Mouse (Mus musculus): ENCODE measurements around the gene Eif4g1.

The Eif4g1 gene

DNA sequence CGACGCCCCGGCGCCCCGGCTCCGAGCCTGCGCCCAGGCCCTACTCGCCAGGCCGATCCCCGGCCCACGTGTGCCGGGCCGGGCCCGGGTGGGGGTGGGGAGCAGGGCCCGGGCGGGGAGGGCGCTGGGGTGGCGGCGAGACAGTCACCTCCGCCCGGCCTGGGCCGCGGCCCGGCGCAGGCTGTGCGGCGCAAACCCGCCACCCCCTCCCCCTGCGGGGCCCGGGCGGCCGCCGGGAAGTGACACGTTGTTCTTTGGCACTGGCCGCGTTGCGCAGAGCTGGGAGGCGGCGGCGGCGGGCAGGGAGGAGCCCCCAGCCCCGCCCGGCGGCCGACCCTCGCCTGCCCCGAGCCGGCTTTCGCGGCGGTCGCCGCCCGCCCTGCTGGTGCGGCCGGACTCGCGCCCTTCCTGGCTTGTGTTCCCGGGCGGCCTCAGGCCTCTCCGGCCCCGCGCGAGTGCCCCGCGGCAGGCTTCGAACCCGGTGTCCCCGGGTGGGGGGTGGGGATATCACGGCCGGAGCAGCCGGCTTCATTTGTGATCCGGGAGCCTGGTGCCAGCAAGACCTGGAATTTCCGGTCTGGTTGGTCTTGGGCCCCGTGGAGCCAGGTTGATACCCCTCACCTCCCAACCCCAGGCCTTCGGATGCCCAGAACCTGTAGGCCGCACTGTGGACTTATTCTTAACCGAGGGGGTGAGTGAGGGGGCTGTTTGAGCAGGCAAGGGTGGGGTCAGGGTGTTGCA lies 5.0 kb downstream of the Eif4g1 start:
- WGBS = under 1% methylated on average over 70 of the region's 78 CpGs

DNA sequence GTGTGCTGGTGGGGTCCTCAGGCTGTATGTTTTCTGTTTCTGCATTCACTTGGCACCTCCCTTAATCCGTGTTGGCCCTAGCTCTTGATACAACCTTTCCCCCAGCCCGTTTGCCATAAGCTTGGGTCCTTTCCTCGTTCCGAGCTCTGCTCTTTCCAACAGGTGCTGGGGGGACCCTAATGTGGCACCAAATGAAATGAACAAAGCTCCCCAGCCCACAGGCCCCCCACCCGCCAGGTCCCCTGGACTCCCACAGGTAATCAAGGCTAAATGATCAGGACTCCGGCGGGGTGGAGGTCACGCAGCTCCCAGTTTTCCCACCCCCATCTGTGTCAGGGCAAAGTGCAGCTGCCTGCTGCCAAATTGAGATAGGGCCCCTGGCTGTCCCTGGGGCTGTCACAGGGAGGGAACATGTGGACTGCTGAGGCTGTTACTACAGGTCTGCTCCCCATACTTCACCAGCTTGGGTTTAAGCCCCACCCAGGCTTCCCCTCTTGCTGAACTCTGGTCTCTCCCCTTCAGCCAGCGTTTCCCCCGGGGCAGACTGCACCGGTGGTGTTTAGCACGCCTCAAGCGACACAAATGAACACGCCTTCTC lies 5.7 kb downstream of the Eif4g1 start:
- WGBS = 8% methylated on average over 14 of the region's 14 CpGs

DNA sequence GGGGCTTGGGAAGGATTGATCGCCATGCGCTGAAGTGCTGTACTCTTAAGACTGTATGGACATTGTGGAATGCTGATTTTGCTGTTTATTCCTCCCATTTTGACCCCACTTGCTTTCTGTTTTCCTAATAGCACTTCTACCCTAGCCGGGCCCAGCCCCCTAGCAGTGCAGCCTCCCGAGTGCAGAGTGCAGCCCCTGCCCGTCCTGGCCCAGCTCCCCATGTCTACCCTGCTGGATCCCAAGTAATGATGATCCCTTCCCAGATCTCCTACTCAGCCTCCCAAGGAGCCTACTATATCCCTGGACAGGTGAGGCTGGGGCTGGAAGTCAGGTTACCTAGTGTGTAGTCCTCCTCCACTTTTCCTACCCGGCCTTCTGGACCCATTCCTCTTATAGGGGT lies 7.1 kb downstream of the Eif4g1 start:
- WGBS = 81% methylated on average over 6 of the region's 6 CpGs

DNA sequence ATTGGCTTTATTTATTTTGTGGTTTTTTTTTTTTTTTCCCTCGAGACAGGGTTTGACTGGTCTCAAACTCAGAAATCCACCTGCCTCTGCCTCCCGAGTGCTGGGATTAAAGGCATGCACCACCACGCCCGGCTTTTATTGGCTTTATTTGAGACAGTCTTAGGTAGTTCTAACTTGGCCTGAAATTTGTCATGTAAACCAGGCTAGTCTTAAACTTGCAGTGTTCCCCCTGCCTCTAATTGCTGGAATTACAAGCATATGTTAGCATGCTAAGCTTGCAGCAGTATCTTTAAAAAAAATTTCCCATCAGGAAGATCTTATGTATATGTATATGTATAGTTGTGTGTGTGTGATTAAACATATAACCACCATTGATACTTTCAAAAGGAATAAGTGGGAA lies 8.6 kb downstream of the Eif4g1 start:
- WGBS = 69% methylated on average over 4 of the region's 4 CpGs

DNA sequence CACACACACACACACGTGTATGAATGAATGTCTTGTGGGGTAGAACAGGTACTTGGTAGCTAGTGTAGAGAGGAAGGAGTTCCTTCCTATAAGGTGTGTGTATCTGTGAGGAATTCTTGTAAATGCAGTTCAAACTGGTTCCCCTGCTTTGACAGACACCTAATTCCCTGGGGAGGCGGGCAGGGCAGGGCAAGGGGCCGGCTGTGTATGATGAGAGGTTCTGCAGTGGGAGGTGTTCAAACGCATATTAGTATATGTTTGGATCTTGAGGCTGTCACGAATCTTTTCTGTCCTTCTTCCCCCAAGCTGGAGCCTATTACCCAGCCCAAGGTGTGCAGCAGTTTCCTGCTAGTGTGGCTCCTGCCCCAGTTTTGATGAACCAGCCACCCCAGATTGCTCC lies 9.3 kb downstream of the Eif4g1 start:
- 58% methylated on average over 5 of the region's 5 CpGs for WGBS

DNA sequence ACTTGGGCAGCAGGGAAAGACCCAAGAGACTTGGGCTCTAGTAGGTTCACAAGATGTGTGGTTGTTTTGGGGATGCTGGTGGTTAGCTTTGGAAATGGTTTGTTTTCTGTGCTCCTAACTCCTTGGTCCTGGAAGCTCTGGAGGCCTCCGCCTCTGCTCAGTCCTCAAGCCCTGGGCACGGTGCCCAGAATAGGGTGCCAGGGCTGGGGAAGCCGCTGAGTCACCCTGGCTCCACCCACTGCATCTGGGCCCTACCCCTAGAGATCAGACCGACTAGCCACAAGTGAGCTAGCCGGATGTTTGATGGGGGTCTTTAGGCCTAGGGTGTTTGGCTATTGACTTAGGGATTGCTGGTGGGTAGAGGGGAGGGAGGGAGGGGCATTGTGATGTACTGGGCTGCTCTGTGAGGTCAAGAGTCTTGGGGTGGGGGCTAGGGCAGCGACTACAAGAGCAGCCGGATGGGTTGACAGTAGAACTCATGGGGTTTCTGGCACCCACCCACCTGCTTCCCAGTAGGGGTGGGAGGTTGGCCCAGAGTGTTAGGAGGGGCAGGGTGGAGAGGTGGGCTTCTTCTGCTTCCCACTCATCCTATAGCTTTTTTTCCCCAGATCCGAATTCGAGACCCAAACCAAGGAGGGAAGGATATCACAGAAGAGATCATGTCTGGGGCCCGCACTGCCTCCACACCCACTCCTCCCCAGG lies 10.0 kb downstream of the Eif4g1 start:
- 36% methylated on average over 10 of the region's 10 CpGs for WGBS

DNA sequence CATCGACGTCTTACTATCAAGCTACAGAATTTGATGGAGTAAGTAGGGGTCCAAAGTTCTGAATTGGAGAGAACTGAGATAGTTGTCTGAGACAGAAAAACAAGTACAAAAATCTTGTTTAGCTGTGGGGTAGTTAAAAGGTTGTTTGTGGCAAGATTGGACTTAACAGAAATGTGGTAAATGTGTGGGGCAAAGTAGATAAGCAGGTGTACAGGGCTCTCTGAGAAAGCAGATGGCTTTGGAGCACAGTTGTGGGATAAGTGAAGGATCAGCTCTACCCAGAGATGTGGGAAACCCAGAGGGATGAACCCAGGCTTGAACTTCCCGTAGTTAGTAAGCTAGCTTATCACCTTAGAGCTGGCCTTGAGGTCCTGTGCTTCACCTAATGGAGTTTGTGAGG lies 22.7 kb downstream of the Eif4g1 start:
- 82% methylated on average over 3 of the region's 3 CpGs for WGBS

DNA sequence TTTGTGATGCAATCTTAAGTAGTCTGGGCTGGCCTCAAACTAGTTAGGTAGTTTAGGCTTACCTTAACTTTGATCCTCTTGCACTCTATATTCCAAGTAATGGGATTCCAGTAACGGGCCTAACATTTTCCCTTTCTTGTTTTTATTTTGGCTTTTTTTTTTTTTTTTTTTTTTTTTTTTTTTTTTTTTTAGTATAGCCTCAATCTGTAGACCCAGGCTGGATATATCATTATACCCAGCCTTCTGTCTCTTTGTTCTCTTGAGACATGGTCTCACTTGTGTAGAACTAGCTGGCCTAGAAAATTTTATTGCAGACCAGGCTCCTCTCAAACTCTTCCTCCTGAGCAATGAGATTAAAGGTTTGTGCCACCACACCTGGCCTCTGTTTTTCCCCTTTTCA lies 23.5 kb downstream of the Eif4g1 start:
- WGBS = 36% methylated on average over 1 of the region's 1 CpGs

DNA sequence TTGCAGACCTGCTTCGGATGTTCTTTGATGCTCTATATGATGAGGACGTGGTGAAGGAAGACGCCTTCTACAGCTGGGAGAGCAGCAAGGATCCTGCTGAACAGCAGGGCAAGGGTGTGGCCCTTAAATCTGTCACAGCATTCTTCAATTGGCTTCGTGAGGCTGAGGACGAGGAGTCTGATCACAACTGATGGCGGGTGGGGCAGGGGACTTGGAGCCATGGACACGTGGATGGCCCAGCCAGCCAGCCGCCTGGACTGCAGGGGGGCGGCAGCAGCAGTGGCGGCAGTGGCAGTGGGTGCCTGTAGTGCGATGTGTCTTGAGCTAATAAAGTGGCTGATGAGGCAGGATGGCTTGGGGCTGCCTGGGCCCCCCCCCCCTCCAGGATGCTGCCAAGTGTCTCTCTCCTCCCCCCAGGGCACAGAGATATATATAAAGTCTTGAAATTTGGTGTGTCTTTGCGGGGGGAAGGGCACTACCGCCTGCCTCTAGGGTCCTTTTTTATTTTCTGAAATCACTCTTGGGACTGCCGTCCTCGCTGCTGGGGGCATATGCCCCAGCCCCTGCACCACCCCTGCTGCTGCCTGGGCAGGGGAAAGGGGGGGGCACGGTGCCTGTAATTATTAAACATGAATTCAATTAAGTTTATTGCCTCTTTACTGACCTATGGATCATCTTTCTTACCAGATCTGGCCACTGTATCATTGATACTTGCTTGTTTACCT lies 24.3 kb downstream of the Eif4g1 start:
- whole genome bisulfite sequencing = 31% methylated on average over 16 of the region's 16 CpGs

DNA sequence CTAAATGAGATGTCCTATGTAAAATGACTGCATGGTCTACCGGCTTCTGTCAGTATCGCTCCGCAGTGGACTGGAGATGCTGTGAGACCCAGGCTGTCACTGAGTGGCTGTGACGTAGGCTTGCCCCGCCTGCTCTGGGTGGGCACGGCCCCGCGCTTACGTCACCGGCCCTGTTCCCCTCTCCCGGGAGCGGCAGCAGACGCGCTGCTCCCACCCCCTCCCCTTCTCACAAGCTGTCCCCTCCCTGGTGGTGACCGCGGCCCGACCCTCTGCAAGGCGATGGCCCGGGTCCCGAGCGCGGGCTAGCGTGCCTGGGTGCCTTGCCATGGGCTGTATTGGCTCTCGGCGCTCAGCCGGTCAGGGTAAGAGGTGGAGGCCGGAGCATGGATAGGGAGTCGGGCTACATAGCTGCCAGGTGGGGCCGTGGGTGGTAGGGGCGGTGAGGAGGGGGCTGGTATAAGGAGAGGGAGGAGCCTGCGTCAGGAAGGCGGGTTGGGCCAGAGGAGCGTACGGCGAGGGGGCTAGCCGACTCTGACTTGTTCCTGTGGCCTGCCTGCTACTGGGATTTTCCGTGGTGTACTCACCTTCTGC lies 25.1 kb downstream of the Eif4g1 start, which contains the start of gene Fam131a:
TSS of gene Fam131a (plus strand) at position 131 of the 591 bp plus-strand sequence.
- WGBS = 1% methylated on average over 37 of the region's 37 CpGs

DNA sequence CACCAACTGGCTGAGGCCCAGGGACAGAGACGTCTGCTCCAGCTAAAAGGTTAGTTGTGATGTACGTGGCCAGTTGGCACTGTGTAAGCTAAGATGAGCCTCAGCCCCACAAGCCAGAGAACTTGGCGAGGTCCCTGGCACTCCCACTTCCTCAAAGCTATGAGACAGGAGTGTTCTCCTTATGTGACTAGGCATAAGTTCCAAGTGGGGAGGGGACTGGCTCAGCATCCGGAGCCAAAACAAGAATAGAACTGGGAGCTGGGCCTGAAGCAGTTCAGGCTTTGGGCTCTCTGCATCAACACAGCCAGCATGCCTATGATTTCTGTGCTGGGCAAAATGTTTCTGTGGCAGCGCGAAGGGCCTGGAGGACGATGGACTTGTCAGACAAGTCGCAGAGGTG lies 26.7 kb downstream of the Eif4g1 start:
- WGBS = 19% methylated on average over 8 of the region's 8 CpGs

DNA sequence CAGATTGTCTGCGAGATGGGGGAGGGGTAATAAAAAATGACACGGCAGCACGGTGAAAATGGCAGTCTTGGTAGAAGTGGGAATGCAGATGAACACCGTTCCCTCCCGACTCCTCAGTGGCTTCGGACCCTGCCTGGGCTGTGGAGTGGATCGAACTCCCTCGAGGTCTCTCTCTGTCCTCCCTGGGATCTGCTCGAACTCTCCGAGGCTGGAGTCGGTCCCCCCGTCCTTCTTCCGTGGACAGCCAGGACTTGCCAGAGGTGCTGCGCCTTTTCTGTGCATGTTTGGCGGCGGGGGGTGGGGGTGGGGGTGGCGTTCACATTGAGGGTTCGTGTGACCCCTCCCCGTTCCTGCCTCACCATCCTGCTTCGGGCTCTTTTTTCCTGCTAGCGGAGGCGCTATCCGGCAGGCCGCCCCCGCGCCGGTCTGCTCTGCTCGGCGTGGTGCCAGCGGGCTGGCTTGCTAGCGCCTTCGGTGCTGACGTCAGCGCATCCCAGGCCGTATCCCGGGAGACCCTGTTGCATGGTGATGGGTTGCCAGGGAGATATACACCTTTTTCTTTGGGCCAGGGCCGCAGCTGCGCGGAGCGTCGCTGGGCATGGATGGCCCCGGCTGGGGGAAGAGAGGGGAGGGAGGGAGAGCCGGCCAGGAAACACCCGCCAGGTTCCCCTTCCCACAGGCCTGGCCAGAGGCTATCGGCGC lies 27.7 kb downstream of the Eif4g1 start:
- 2% methylated on average over 46 of the region's 46 CpGs for WGBS

DNA sequence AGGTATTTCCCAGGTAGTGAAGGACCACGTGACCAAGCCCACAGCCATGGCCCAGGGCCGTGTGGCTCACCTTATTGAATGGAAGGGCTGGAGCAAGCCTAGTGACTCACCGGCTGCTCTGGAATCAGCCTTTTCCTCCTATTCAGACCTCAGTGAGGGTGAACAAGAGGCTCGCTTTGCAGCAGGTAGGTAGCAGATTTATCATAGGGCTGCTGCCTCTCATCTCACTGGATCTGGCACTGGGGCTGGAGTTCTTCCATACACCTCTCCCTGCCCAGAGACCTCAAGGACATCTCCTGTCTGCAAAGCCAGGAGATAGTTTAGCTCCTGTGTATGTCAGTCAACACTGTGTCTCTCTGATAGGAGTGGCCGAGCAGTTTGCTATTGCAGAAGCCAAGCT lies 31.2 kb downstream of the Eif4g1 start:
- WGBS = 70% methylated on average over 5 of the region's 5 CpGs

DNA sequence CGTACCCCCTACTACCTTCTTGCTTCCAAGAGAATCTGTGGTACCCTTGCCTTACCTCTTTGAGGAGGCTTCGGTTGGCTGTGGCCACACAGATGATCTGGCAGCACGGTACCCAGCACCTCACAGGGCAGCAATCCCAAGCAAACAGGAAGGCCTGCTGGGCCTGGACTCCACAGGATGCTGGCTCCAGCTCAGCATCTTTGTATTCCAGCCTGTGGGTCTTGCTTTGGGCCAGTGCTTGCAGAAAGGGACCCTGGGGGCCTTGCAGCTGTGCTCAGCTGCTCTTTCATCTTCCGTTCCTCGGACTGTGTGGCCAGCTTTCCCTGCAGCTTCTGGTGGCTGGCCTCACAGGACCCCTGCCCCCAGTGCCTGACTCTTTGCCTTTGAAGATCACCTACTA lies 31.9 kb downstream of the Eif4g1 start:
- WGBS = 34% methylated on average over 5 of the region's 5 CpGs

DNA sequence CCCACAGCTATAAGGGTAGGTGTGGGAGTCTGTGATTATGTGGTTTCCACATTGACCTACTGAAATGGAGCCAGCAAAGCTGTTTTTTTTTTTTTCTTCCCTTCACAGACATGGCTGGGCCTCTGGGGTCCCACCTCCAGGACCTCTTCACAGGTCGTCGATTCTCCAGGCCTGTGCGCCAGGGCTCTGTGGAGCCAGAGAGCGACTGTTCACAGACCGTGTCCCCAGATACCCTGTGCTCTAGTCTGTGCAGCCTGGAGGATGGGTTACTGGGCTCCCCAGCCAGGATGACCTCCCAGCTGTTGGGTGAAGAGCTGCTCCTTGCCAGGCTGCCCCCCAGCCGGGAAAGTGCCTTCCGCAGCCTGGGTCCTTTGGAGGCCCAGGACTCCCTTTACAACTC lies 33.2 kb downstream of the Eif4g1 start:
- WGBS = 45% methylated on average over 7 of the region's 7 CpGs

DNA sequence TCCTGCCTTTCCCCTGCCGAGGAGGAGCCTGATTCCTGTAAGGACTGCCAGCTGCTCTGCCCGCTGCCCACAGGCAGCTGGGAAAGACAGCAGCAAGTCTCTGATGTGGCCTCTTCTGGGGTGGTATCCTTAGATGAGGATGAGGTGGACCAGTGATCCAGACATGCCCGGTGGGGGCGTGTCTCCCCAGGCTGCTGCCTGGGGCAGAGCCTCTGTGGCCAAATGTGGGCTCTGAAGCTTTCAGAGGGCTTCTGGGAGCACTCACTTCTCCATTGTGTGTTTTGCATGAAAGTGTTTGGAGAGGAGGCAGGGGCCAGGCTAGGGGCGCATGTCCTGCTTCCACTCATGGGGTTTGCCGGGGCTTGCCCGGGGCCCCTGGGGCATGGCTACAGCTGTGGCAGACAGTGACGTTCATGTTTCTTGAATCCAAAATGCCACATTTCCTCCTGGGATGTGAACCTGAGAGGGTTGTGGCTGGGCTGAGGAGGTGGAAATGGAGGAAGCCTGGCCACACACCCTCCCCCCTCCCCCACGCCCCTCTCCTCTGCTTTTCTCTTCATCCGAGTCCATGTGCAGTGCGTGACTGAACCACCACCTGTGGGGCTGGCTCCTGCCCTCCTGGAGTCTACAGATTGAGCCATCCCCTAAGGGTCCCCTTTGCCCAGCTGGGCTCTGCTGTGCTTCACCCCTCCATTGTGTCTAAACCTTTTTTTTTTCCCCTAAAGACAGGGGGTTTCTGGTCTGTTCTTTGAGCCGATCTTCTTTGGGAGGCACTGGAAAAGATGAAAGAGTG lies 33.8 kb downstream of the Eif4g1 start:
- 31% methylated on average over 12 of the region's 12 CpGs for WGBS

DNA sequence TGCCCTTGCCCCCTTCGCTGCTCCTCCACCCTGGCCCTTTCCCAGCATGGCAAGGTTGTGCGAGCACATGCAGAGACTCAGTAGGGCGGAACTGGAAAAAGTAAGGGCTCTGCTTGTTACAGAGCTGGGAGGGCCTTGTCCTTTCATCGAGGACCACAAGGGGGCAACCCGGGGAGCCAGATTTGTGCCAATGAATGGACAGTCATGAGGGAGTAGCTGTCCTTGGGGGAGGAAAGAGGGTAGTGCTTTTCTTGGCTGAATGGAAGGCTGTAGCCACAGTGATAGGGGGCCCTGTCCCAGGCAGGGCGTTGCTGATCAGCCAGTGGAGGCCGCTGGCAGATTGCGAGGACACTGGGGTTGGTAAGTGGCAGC lies 34.4 kb downstream of the Eif4g1 start:
- 16% methylated on average over 8 of the region's 8 CpGs for WGBS

DNA sequence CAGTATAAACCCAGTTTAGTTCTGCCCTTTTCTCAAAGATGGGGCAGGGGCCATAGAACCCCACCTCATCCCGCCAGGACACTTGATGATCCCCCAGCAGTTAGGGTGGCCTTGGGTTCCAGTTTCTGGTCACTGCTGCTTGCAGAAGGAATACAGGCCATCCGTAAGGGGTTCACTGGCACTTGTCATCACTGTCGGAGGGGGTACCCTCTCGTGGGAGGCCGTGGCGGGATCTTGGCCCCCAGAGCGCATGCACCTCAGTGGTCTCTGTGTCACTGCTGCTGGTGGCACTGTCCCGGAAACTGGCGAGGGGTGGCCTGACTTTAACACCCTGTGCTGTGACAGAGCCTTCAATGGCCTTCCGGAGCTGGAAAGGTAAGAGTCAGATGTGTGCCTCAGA lies 35.0 kb downstream of the Eif4g1 start:
- WGBS = 86% methylated on average over 10 of the region's 10 CpGs

DNA sequence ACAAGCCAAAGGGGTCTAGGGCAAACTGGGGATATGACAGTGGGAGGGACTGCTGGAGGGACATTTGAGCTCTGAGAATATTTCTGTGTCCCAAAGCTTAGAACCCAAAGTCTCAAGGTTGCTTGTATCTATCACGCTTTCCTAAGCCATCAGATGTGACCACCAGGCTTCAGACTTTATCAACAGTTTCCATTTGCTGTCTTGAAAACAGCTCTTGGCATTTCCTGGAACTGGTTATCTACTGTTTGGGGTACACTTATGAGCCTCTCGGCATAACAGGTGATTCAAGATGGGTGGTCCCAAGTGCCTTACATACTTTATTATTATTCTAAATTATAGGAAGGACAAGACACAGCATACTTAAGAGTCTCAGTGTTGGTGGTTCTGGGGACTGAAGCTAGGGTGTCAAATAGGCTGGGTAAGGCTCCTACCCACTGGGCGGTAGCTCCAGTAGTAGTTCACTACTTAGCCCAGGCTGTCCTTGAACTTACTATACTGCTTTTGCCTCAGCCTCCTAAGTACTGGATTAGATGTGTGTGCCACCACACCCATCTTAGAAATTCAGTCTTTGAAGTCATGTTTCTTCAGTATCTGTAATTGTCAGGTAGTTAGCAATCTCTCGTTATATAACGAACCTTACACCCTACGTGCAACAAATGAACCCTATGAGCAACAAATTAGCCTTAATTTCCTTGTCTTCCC lies 35.7 kb downstream of the Eif4g1 start:
- 63% methylated on average over 6 of the region's 6 CpGs for whole genome bisulfite sequencing

DNA sequence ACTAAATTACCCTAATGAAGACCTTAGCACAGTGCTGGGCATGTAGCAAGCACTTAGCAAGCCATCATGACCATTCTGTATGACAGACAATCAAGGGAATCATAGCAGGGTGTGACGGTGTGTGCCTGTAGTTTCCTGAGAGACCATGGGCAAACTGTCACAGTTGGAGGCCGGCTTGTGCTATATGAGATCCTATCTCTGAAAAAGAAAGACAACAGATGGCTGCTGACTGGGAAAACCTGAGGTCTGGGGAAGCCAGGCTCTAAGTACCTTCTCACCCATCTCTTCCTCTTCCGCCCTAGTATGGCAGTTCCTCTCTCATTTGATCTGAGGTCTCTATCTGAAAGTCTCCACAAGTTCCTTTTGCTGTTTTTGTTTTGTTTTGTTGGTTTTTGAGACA lies 37.7 kb downstream of the Eif4g1 start:
- WGBS = 50% methylated on average over 3 of the region's 3 CpGs

Measured in cerebral cortex, adult 2 months (tissue).